Mouse (Mus musculus): ENCODE measurements around the gene Ppp6r1. TPM values are rescaled to one million over a fixed set of nuclear protein-coding genes. Genes with fewer than 3 reads are reported as not detected.
"Not testable (repeated sequence)": the region's sequence is repeated elsewhere in the genome, so short reads cannot be mapped to it uniquely, and the experiment has no call there.

Ppp6r1 gene
- polyA plus RNA-seq, 1 experiment from 2014 or later, result 17.1 TPM

DNA sequence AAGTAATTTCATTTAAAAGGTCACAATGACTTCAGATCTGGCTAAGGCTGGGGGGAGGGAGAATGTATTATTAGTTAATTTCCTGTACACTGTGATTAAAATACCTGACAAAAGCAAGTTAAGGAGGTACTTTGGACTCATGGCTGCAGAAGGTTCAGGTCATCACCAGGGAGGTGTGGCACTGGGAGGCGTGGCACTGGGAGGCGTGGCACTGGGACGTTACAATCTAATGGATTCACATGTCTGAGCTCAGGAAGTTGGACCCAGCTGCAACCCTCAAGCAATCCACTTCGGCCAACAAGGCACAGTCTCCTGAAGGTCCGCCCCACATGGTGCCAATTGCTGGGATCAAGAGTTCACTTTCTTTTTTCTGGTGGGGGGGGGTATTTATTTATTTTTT lies 50.8 kb downstream of the Ppp6r1 start:
- Histone ChIP-seq H3K27me3 (no peaks in the 10 kb centered on the region), H3K4me2 (replicated peaks) (no peak overlapping the region), H3K4me1 (no peaks in the 10 kb centered on the region), H3K4me3 (no peak overlapping the region), H3K27ac (no peak overlapping the region), H3K9me3 (replicated peaks) (no peaks in the 10 kb centered on the region), H3K36me3 (no peaks in the 10 kb centered on the region), H3K9ac (no peak overlapping the region)
- no peak for ATAC-seq (ENCODE audit: low FRiP score)
- 71% methylated on average over 5 of the region's 5 CpGs for WGBS

GRCm38 (mm10) chr7:4603873-4604272 lies 54.9 kb downstream of the Ppp6r1 start, which contains the start of gene Ptprh:
TSS of gene Ptprh (minus strand) at chr7:4604041.
- Histone ChIP-seq H3K9ac (no peak within 1 kb of the TSS), H3K4me1 (no peaks in the 10 kb centered on the region), H3K4me3 (no peak within 1 kb of the TSS), H3K27ac (no peak within 1 kb of the TSS), H3K27me3 (no peaks in the 10 kb centered on the region), H3K9me3 (replicated peaks) (no peaks in the 10 kb centered on the region), H3K36me3 (no peaks in the 10 kb centered on the region), H3K4me2 (replicated peaks) (no peak within 1 kb of the TSS)
- ATAC-seq (ENCODE audit: low FRiP score), result no peak
- WGBS, result 82% methylated on average over 6 of the region's 6 CpGs

DNA sequence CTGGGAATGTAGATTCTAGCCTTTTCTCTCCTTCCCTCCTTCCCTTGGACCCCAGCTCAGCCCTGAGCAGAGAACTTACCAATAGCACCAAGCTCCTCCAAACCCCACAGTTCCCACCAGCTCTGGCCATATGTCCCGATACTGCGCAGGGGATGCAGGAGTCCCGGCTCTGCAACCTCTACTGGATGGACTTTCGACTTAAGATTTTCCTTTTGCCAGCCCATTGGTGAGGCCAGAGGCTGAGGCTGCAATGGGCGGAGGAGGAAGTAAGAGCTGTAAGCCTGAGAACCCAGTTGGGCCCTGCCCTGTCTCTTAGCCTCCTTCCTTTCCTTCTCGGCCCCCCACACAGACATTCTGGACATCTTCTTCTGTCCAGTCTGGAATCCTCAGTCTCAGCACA lies 55.9 kb downstream of the Ppp6r1 start:
- Histone ChIP-seq H3K9ac (no peak overlapping the region), H3K27ac (no peak overlapping the region), H3K4me3 (no peak overlapping the region), H3K36me3 (no peaks in the 10 kb centered on the region), H3K4me1 (no peaks in the 10 kb centered on the region), H3K4me2 (replicated peaks) (no peak overlapping the region), H3K27me3 (no peaks in the 10 kb centered on the region), H3K9me3 (replicated peaks) (no peaks in the 10 kb centered on the region)
- WGBS, result 92% methylated on average over 6 of the region's 6 CpGs
- ATAC-seq (ENCODE audit: low FRiP score), result no peak

DNA sequence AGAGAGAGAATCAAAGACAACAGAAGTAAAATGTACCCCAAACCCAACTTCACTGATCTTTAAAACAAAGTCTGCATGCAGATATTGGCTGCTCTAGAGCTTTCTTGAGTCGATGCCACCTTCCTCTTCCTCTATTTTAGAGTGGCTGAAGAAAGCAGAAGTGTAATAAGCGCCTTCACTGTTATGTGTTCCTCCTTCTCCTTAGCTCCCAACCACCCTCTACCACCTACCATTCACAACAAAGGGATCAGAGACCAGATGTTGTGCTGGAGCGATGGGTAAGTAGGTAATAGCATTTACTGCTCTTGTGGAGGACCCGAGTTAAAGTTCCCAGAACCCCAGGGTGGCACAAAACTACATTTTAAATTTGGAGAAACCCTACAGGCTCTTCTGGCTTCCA lies 61.8 kb downstream of the Ppp6r1 start:
- not testable (repeated sequence) for H3K27ac ChIP-seq; H3K4me3 ChIP-seq; H3K9me3 ChIP-seq (replicated peaks); H3K27me3 ChIP-seq; ATAC-seq (ENCODE audit: low FRiP score); H3K36me3 ChIP-seq; H3K4me2 ChIP-seq (replicated peaks); H3K4me1 ChIP-seq; H3K9ac ChIP-seq
- WGBS, result 75% methylated on average over 4 of the region's 4 CpGs

Other genes starting within 250 kb of the Ppp6r1 start
- 29.2 and 30.1 TPM in 2 replicates for gene Rdh13, start 213.4 kb downstream of the Ppp6r1 start, polyA plus RNA-seq (2016; fragmentation: Nextera tagmentation; extraction: Ambion mirVana)
- gene Eps8l1, start 198.3 kb downstream of the Ppp6r1 start, polyA plus RNA-seq (2016; fragmentation: Nextera tagmentation; extraction: Ambion mirVana), result 7.1 and 8.6 TPM in 2 replicates
- gene Ppp1r12c, start 157.3 kb downstream of the Ppp6r1 start, polyA plus RNA-seq (2016; fragmentation: Nextera tagmentation; extraction: Ambion mirVana), result 65.8 and 72.0 TPM in 2 replicates
- 19.2 and 72.4 TPM in 2 replicates for gene Tnnt1, start 142.6 kb downstream of the Ppp6r1 start, polyA plus RNA-seq (2016; fragmentation: Nextera tagmentation; extraction: Ambion mirVana)
- gene Tnni3, start 134.8 kb downstream of the Ppp6r1 start, polyA plus RNA-seq (2016; fragmentation: Nextera tagmentation; extraction: Ambion mirVana), result 2.2 and 3.1 TPM in 2 replicates
- 2.5 and 3.6 TPM in 2 replicates for gene Dnaaf3, start 126.6 kb downstream of the Ppp6r1 start, polyA plus RNA-seq (2016; fragmentation: Nextera tagmentation; extraction: Ambion mirVana)
- 32.9 and 33.2 TPM in 2 replicates for gene Syt5, start 111.5 kb downstream of the Ppp6r1 start, polyA plus RNA-seq (2016; fragmentation: Nextera tagmentation; extraction: Ambion mirVana)
- 0.13 and 0.40 TPM in 2 replicates for gene Ptprh, start 55.0 kb downstream of the Ppp6r1 start, polyA plus RNA-seq (2016; fragmentation: Nextera tagmentation; extraction: Ambion mirVana)
- gene Tmem86b, start 27.6 kb downstream of the Ppp6r1 start, polyA plus RNA-seq (2016; fragmentation: Nextera tagmentation; extraction: Ambion mirVana), result 3.2 and 3.5 TPM in 2 replicates
- gene Hspbp1, start 26.0 kb upstream of the Ppp6r1 start, polyA plus RNA-seq (2016; fragmentation: Nextera tagmentation; extraction: Ambion mirVana), result 108 and 110 TPM in 2 replicates
- 5.8 and 5.9 TPM in 2 replicates for gene Brsk1, start 31.6 kb upstream of the Ppp6r1 start, polyA plus RNA-seq (2016; fragmentation: Nextera tagmentation; extraction: Ambion mirVana)
- gene Tmem150b, start 66.2 kb upstream of the Ppp6r1 start, polyA plus RNA-seq (2016; fragmentation: Nextera tagmentation; extraction: Ambion mirVana), result 0.26 and 0.48 TPM in 2 replicates
- gene Kmt5c, start 81.1 kb upstream of the Ppp6r1 start, polyA plus RNA-seq (2016; fragmentation: Nextera tagmentation; extraction: Ambion mirVana), result 87.5 and 91.5 TPM in 2 replicates
- gene Cox6b2, start 94.1 kb upstream of the Ppp6r1 start, polyA plus RNA-seq (2016; fragmentation: Nextera tagmentation; extraction: Ambion mirVana), result 37.6 and 39.8 TPM in 2 replicates
- gene Fam71e2, start 112.3 kb upstream of the Ppp6r1 start, polyA plus RNA-seq (2016; fragmentation: Nextera tagmentation; extraction: Ambion mirVana), result not detected in 2 replicates
- 0.34 TPM in 1 of 2 replicates, not detected in the other for gene Il11, start 123.8 kb upstream of the Ppp6r1 start, polyA plus RNA-seq (2016; fragmentation: Nextera tagmentation; extraction: Ambion mirVana)
- gene Tmem190, start 123.9 kb upstream of the Ppp6r1 start, polyA plus RNA-seq (2016; fragmentation: Nextera tagmentation; extraction: Ambion mirVana), result not detected in 2 replicates
- gene Tmem238, start 130.6 kb upstream of the Ppp6r1 start, polyA plus RNA-seq (2016; fragmentation: Nextera tagmentation; extraction: Ambion mirVana), result 2.9 and 4.0 TPM in 2 replicates
- gene Rpl28, start 133.9 kb upstream of the Ppp6r1 start, polyA plus RNA-seq (2016; fragmentation: Nextera tagmentation; extraction: Ambion mirVana), result 290 and 306 TPM in 2 replicates
- gene Ube2s, start 153.6 kb upstream of the Ppp6r1 start, polyA plus RNA-seq (2016; fragmentation: Nextera tagmentation; extraction: Ambion mirVana), result 331 and 348 TPM in 2 replicates
- gene Shisa7, start 185.7 kb upstream of the Ppp6r1 start, polyA plus RNA-seq (2016; fragmentation: Nextera tagmentation; extraction: Ambion mirVana), result 5.3 and 6.7 TPM in 2 replicates
- 5.1 and 7.0 TPM in 2 replicates for gene Isoc2b, start 211.2 kb upstream of the Ppp6r1 start, polyA plus RNA-seq (2016; fragmentation: Nextera tagmentation; extraction: Ambion mirVana)
- gene Isoc2a, start 218.1 kb upstream of the Ppp6r1 start, polyA plus RNA-seq (2016; fragmentation: Nextera tagmentation; extraction: Ambion mirVana), result 0.88 and 1.2 TPM in 2 replicates
- gene Gm36210, start 247.5 kb upstream of the Ppp6r1 start, polyA plus RNA-seq (2016; fragmentation: Nextera tagmentation; extraction: Ambion mirVana), result not detected in 2 replicates

Measured in hindbrain, embryonic 12.5 days (tissue).